Mouse (Mus musculus) kidney, embryonic 14.5 days (tissue): ENCODE measurements around the gene Idi1. TPM values are rescaled to one million over a fixed set of nuclear protein-coding genes. Genes with fewer than 3 reads are reported as not detected.
"Not testable (repeated sequence)": the region's sequence is repeated elsewhere in the genome, so short reads cannot be mapped to it uniquely, and the experiment has no call there.

ENCODE experiments used
- ATAC-seq: fragments of 200-750 bp; cut with Nextera tagmentation; 2 replicates; pipeline ENCODE4 v1.8.0; 2017; ENCODE audit warnings: moderate number of reproducible peaks, mild to moderate bottlenecking, moderate TSS enrichment, moderate library complexity; ENCODE audit not compliant: low FRiP score, low TSS enrichment
- H3K27ac ChIP-seq: fragments of 300-500 bp; sonication (generic); 2 replicates; pipeline ENCODE4 v1.5.1; 2014; ENCODE audit warnings: low read depth, mild to moderate bottlenecking, low read length, moderate library complexity, mixed read lengths
- H3K27me3 ChIP-seq: fragments of 300-500 bp; sonication (generic); 2 replicates; pipeline ENCODE4 v1.6.1; 2014; ENCODE audit warnings: mild to moderate bottlenecking, low read length; ENCODE audit not compliant: control insufficient read depth, insufficient read depth
- H3K36me3 ChIP-seq: fragments of 300-500 bp; sonication (generic); 2 replicates; pipeline ENCODE4 v1.6.1; 2014; ENCODE audit warnings: low read length, mixed read lengths; ENCODE audit not compliant: control insufficient read depth, insufficient read depth
- H3K4me1 ChIP-seq: fragments of 300-500 bp; sonication (generic); 2 replicates; pipeline ENCODE4 v1.6.1; 2014; ENCODE audit warnings: low read length, mixed read lengths; ENCODE audit not compliant: control insufficient read depth, insufficient read depth
- H3K4me2 ChIP-seq: fragments of 300-500 bp; sonication (generic); replicated peaks from 2 replicates; pipeline ENCODE4 v1.6.1; 2014; ENCODE audit warnings: low read depth, mild to moderate bottlenecking, low read length
- H3K4me3 ChIP-seq: fragments of 300-500 bp; sonication (generic); 2 replicates; pipeline ENCODE4 v1.5.1; 2014; ENCODE audit warnings: mild to moderate bottlenecking, low read length
- H3K9ac ChIP-seq: fragments of 300-500 bp; sonication (generic); 2 replicates; pipeline ENCODE4 v1.6.1; 2014; ENCODE audit warnings: low read depth, mild to moderate bottlenecking, low read length, moderate library complexity
- H3K9me3 ChIP-seq: fragments of 300-500 bp; sonication (generic); 2 replicates; pipeline ENCODE4 v1.6.1; 2016; ENCODE audit warnings: low read length; ENCODE audit not compliant: control insufficient read depth
- WGBS: fragments of 180-500 bp; shearing (Covaris S2); extraction: QIAGEN DNeasy Blood & Tissue Kit; methylation state at CpG from one replicate; pipeline ENCODE4 v1.1.7; 2014; 5-methylcytosine and 5-hydroxymethylcytosine counted together
- polyA plus RNA-seq: library from polyadenylated mRNA; unstranded; fragments of >200 nt; fragmentation: Nextera tagmentation; extraction: Ambion mirVana; gene quantifications from 2 replicates; pipeline ENCODE4 v1.2.1, GENCODE M21; 2014

The Idi1 gene
- polyA plus RNA-seq = 63.1 and 77.4 TPM in 2 replicates

DNA sequence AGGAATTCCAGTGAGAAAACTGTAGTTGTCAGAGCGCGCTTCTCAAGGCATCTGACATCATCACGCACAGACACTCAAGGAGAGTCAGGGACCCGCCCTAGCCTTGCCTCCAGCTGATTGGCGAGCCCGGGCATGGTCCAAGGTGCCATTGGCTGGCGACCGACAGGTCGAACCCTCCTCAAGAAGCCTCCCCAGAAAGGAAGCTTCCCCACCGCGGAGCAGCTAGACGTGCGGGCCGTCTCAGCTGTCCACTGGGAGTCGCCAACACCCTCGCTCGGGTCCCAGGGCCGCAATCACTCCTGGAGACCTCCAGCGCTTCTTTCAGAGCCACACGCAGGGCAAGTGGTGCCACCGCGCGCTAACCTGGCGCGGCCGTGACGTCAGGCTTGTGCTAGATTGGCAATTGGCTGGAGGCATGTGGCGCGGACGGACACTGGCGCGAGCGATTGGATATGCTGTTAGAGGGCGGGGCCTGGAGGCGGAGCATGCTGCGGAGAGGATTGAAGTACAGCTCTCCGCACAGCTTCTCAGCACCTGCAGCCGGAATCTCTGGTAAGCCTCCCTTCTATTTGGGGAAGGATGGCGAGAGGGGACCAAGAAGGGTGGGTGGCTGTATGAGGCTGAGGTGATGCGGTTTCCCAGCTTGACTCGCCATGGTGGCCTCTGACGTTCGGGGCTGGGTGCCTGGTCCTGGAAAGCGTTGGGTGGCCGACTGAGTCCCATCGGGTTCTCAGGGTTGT, at the start of gene Idi1:
TSS of gene Idi1 (plus strand) at position 57 of the 740 bp plus-strand sequence.
- Histone ChIP-seq H3K4me3 (peak within 1 kb of the TSS; percentile 77), H3K4me2 (peak within 1 kb of the TSS; percentile 62), H3K4me1 (peaks cover 8% of the 10 kb centered on the region), H3K9me3 (no peaks in the 10 kb centered on the region), H3K36me3 (peaks cover 20% of the 10 kb centered on the region), H3K9ac (peak within 1 kb of the TSS; percentile 71), H3K27me3 (no peaks in the 10 kb centered on the region), H3K27ac (peak within 1 kb of the TSS; percentile 91)
- peak; percentile 100 for ATAC-seq
- under 1% methylated on average over 46 of the region's 46 CpGs for WGBS

DNA sequence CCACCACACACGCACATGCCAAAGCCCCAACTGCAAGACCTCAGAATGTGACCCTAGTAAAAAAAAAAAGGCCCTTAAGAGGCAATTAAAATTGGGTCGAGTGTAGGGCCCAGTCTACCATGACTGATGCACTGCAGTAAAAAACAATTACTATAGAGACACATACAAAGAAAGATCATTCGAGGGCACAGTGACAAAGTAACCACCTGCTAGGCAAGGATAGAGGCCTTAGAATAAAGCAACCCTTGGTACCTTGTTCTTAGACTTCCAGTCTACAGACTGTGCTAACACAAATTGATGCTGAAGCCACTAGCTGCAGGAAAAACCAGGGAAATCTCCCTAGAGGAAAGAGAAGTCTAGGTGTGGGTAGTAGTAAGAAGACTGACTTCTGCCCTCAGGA, 46.9 kb upstream of the Idi1 start:
- no peaks in the 10 kb centered on the region for H3K27me3 ChIP-seq
- H3K9me3 ChIP-seq = no peaks in the 10 kb centered on the region
- WGBS = 49% methylated on average over 3 of the region's 3 CpGs
- H3K4me2 ChIP-seq = no peak overlapping the region
- H3K9ac ChIP-seq = no peak overlapping the region
- H3K36me3 ChIP-seq = peaks cover 67% of the 10 kb centered on the region
- H3K4me3 ChIP-seq = no peak overlapping the region
- no peak overlapping the region for H3K27ac ChIP-seq
- ATAC-seq = peak; percentile 6; the same call in 1 of the 2 replicates
- no peaks in the 10 kb centered on the region for H3K4me1 ChIP-seq

DNA sequence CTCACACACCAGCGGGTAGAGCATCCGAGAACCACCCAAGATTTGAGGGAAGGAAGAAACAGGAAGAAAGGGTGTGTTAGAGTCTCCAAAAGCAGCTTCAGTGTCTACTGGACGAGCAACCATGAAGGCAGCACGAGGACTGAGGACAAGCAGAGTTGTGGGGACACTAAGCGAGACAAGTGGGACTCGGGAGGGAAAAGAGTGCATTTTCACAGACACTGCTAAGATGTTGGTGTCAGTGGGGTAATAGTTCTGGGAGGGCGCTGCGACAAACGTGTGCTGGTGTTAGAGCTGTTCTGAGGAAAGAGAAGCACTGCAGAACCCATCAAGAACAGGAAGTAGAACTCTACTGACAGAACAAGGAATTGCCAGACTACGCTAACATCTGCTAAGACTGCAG, 46.2 kb upstream of the Idi1 start:
- peak overlapping the region; percentile 59; the same call in 1 of the 2 replicates for H3K27ac ChIP-seq

DNA sequence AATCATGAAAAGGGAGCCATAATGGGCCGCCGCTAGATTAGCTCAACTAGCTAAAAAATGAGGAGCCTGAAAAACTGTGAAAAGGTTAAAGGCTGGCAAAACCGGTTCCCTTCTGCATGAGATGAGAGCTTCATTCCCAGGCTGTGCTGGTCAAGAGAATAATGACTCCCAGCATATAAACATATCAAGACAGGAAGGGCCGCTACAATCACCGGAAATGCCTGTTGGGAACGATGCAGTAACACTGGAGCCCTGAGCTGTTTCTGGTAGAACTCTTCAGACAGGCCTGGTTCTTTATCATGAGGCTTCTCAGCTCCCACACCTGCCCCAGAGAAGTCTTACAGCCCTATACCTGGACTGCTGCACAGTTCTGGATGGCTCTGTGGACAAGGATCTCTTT, 45.4 kb upstream of the Idi1 start:
- H3K4me2 ChIP-seq = no peak overlapping the region
- peaks cover 53% of the 10 kb centered on the region for H3K36me3 ChIP-seq
- H3K4me1 ChIP-seq = no peaks in the 10 kb centered on the region
- WGBS = 92% methylated on average over 6 of the region's 6 CpGs
- ATAC-seq = no peak
- peak overlapping the region; percentile 59; the same call in 1 of the 2 replicates for H3K27ac ChIP-seq
- no peak overlapping the region for H3K4me3 ChIP-seq
- no peaks in the 10 kb centered on the region for H3K9me3 ChIP-seq
- H3K9ac ChIP-seq = no peak overlapping the region
- H3K27me3 ChIP-seq = no peaks in the 10 kb centered on the region

More for the DNA sequence above, 46.2 kb upstream of the Idi1 start:
- Histone ChIP-seq H3K36me3 (peaks cover 60% of the 10 kb centered on the region), H3K9me3 (no peaks in the 10 kb centered on the region), H3K4me3 (no peak overlapping the region), H3K4me1 (no peaks in the 10 kb centered on the region), H3K4me2 (no peak overlapping the region), H3K9ac (no peak overlapping the region), H3K27me3 (no peaks in the 10 kb centered on the region)
- ATAC-seq = no peak
- 88% methylated on average over 10 of the region's 10 CpGs for WGBS

DNA sequence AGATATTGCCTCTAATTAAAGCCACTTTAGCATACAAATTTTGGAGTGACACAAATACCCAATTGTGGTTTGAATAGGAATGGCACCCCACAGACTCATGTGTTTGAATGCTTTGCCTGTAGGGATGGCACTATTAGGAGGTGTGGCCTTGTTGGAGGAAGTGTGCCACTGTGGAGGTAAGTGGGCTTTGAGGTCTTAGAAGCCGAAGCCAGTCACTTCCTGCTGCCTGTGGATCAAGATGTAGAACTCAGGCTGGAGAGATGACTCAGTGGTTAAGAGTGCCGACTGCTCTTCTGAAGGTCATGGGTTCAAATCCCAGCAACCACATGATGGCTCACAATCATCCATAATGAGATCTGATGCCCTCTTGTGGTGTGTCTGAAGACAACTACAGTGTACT, 44.4 kb upstream of the Idi1 start:
- no peak overlapping the region for H3K27ac ChIP-seq

DNA sequence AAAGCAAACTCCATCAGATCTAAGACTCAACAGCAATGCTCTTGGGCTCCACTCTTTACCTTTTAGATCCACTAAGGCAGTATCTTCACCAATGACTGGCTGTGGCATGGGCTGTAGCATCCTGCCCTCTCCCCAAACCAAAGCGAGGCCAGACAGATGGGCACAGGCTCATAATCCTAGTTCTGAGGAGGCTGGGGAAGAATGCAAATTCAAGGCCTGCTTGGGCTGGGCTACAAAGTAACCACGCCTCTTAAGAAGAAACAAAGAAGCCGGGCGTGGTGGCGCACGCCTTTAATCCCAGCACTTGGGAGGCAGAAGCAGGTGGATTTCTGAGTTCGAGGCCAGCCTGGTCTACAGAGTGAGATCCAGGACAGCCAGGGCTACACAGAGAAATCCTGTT, 43.5 kb upstream of the Idi1 start:
- not testable (repeated sequence) for H3K4me2 ChIP-seq, H3K27ac ChIP-seq, H3K27me3 ChIP-seq, ATAC-seq, H3K9ac ChIP-seq, H3K9me3 ChIP-seq, H3K4me3 ChIP-seq, H3K4me1 ChIP-seq
- peaks cover 43% of the 10 kb centered on the region for H3K36me3 ChIP-seq
- 96% methylated on average over 7 of the region's 7 CpGs for WGBS

More for the DNA sequence above, 44.4 kb upstream of the Idi1 start:
- Histone ChIP-seq H3K4me3 (no peak overlapping the region), H3K4me1 (no peaks in the 10 kb centered on the region), H3K9ac (no peak overlapping the region), H3K9me3 (no peaks in the 10 kb centered on the region), H3K36me3 (peaks cover 46% of the 10 kb centered on the region), H3K27me3 (no peaks in the 10 kb centered on the region), H3K4me2 (no peak overlapping the region)
- ATAC-seq = no peak
- WGBS = 79% methylated on average over 2 of the region's 2 CpGs

DNA sequence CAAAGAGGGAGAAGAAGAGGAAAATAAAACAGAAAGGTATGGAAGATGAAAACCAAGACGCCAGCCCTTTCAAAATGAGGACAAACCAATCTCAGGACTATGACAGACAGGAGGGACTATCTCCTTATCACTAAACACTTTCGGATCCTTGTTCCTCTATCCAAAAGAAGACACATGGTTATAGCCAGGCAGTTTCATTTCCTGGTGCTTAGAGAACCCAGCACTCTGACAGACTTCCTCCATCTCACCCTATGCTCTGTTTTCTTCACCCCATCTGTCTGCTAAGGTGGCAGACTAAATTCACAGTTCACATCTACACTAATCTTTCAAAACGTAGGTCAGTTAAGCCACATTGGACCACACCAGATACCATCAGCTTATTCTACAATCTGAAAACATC, 43.0 kb upstream of the Idi1 start:
- no peak overlapping the region for H3K4me3 ChIP-seq
- H3K9ac ChIP-seq = no peak overlapping the region
- H3K9me3 ChIP-seq = no peaks in the 10 kb centered on the region
- peaks cover 47% of the 10 kb centered on the region for H3K36me3 ChIP-seq
- H3K4me2 ChIP-seq = no peak overlapping the region
- H3K4me1 ChIP-seq = no peaks in the 10 kb centered on the region
- H3K27me3 ChIP-seq = no peaks in the 10 kb centered on the region
- no peak for ATAC-seq
- H3K27ac ChIP-seq = no peak overlapping the region
- WGBS = 90% methylated on average over 3 of the region's 3 CpGs

DNA sequence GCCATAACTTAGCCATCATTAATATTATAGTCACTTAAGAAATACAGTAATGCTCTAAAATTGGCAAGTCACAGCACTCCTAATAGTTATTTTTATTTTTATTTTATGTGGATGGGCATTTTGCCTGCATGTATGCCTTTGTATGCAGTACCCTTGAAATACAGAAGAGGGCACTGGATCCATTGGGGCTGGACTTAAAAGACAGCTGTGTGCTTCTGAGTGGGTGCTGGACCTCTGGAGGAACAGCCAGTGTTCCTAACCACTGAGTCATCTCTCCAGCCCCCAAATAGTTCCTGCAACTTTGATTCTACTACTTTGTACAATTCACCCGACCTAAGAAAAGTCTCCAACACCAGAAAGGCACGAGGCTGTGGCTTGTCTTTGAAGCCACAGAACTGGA, 37.6 kb upstream of the Idi1 start:
- Histone ChIP-seq H3K27ac (no peak overlapping the region), H3K36me3 (peaks cover 26% of the 10 kb centered on the region), H3K27me3 (no peaks in the 10 kb centered on the region), H3K4me2 (no peak overlapping the region), H3K9ac (no peak overlapping the region), H3K4me1 (no peaks in the 10 kb centered on the region), H3K4me3 (no peak overlapping the region), H3K9me3 (no peaks in the 10 kb centered on the region)
- WGBS = 68% methylated on average over 2 of the region's 2 CpGs
- ATAC-seq = no peak

DNA sequence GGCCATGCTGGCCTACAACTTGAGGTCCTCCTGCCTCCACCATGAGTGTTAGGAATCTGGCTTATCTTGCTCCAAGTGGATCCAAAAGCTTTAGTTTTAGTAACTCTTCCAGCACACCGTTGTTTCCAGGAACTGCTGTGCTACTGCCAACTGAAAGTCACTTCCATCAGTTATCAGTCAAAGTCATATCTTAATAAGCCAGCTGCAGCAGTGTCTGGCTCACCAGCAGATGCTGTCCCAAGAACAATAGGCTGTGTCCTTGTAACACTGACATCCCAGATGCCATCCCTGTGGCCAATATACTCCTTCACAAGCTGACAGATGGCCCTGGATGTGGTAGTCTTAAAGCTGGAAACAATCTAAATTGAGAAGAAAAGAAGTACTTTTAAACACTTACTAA, 36.0 kb upstream of the Idi1 start:
- Histone ChIP-seq H3K27ac (no peak overlapping the region), H3K36me3 (peaks cover 30% of the 10 kb centered on the region), H3K4me1 (no peaks in the 10 kb centered on the region), H3K9me3 (no peaks in the 10 kb centered on the region), H3K27me3 (no peaks in the 10 kb centered on the region), H3K4me2 (no peak overlapping the region), H3K9ac (no peak overlapping the region), H3K4me3 (no peak overlapping the region)
- 88% methylated on average over 1 of the region's 1 CpGs for WGBS
- no peak for ATAC-seq
